Mouse (Mus musculus) limb, embryonic 12.5 days (tissue): ENCODE data around the gene Cyp2c65. TPM values are rescaled to one million over a fixed set of nuclear protein-coding genes. Genes with fewer than 3 reads are reported as not detected.
"Not testable (repeated sequence)": the region's sequence is repeated elsewhere in the genome, so short reads cannot be mapped to it uniquely, and the experiment has no call there.

Experiments used
- ATAC-seq: fragments of 200-750 bp; cut with Nextera tagmentation; 2 replicates; pipeline ENCODE4 v1.8.0; 2017; ENCODE audit warnings: low read depth, moderate TSS enrichment; ENCODE audit not compliant: insufficient number of reproducible peaks, insufficient read depth, low FRiP score, low TSS enrichment
- H3K27ac ChIP-seq: fragments of 300-500 bp; sonication (generic); 2 replicates; pipeline ENCODE4 v1.5.1; 2016; ENCODE audit warnings: mild to moderate bottlenecking, moderate library complexity
- H3K27me3 ChIP-seq: fragments of 300-500 bp; sonication (generic); 2 replicates; pipeline ENCODE4 v1.6.1; 2016; ENCODE audit warnings: mild to moderate bottlenecking, moderate library complexity
- H3K36me3 ChIP-seq: fragments of 300-500 bp; sonication (generic); 2 replicates; pipeline ENCODE4 v1.6.1; 2016; ENCODE audit warnings: mild to moderate bottlenecking, moderate library complexity
- H3K4me1 ChIP-seq: fragments of 300-500 bp; sonication (generic); replicated peaks from 2 replicates; pipeline ENCODE4 v1.6.1; 2016
- H3K4me2 ChIP-seq: fragments of 300-500 bp; sonication (generic); 2 replicates; pipeline ENCODE4 v1.6.1; 2016; ENCODE audit warnings: mild to moderate bottlenecking, moderate library complexity
- H3K4me3 ChIP-seq: fragments of 300-500 bp; sonication (generic); replicated peaks from 2 replicates; pipeline ENCODE4 v1.5.1; 2016; ENCODE audit warnings: mild to moderate bottlenecking
- H3K9ac ChIP-seq: fragments of 300-500 bp; sonication (generic); replicated peaks from 2 replicates; pipeline ENCODE4 v1.6.1; 2016; ENCODE audit warnings: mild to moderate bottlenecking, moderate library complexity
- H3K9me3 ChIP-seq: fragments of 300-500 bp; sonication (generic); 2 replicates; pipeline ENCODE4 v1.6.1; 2016; ENCODE audit warnings: mild to moderate bottlenecking, moderate library complexity
- WGBS: fragments of 180-500 bp; shearing (Covaris S2); methylation state at CpG from one replicate; pipeline ENCODE4 v1.1.7; 2016; 5-methylcytosine and 5-hydroxymethylcytosine counted together
- polyA plus RNA-seq: library from polyadenylated mRNA; unstranded; fragments of >200 nt; fragmentation: Nextera tagmentation; extraction: Ambion mirVana; gene quantifications from 2 replicates; pipeline ENCODE4 v1.2.1, GENCODE M21; 2016

The Cyp2c65 gene
- polyA plus RNA-seq: not detected in 2 replicates

DNA sequence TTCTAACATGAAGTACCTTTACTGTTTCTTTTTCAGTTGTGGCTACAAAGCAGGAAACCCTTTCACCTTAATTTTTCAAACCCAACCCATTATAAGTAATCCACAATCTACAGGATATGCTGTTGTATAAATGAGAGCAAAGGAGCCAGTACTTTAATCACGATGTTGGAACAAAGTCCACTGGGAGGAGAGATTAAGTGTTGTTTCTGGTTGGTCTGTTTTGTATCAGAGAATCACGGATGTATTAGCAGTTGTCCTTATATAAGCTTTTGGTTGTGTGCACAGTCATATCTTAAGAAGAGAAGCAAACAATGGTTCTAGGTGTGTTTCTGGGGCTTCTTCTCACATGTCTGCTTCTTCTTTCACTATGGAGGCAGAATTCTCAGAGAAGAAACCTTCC, at the start of gene Cyp2c65:
Gene Cyp2c65, plus strand, starts transcription at position 297 of the 400 bp plus-strand sequence.
- Histone ChIP-seq H3K36me3 (no peaks in the 10 kb centered on the region), H3K4me1 (no peaks in the 10 kb centered on the region), H3K9ac (no peak within 1 kb of the TSS), H3K9me3 (no peaks in the 10 kb centered on the region), H3K4me2 (no peak within 1 kb of the TSS), H3K27me3 (no peaks in the 10 kb centered on the region), H3K27ac (no peak within 1 kb of the TSS), H3K4me3 (no peak within 1 kb of the TSS)
- 72% methylated on average over 2 of the region's 2 CpGs for WGBS
- no peak for ATAC-seq

DNA sequence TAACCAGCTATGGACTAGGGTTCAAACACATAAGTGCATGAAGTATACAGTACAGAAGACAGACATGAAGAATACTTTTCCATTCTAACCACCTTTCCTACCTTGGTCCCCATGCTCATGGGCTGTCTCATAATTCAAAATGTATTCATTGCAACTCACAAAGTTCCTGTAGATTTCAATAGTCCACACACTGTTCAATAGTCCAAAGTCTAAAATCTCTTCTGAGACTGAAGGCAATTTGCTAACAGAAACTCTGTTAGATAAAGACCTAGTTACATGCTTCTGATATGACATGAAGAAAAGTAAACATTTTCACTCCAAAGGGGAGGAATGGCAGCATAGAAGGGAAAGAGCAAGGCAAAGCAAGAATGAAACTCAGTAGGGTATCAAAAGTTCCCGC, 2.9 kb upstream of the Cyp2c65 start:
- ATAC-seq: no peak
- WGBS: 92% methylated on average over 1 of the region's 1 CpGs

DNA sequence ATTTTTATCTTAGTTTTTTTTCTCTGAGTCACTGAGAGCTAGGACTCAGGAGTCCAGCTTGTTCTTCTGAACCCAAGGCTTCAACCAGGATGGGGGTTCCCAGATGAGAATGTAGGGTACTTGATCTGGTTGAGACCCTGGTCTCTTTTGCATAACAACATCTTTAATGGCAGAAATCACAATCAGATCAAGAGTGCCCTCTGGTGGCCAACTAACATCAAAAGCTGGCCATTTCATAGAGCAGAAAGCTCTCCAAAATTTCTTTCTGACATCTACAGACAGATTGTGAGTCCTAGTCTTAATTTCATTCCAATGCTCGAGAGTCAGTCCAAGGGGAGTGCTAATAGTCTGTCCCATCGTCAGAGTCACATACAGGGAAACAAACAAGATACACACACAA, 38.0 kb downstream of the Cyp2c65 start:
- not testable (repeated sequence) for H3K4me2 ChIP-seq, H3K36me3 ChIP-seq, H3K9ac ChIP-seq, H3K4me3 ChIP-seq, ATAC-seq, H3K27me3 ChIP-seq, H3K4me1 ChIP-seq, H3K27ac ChIP-seq
- 82% methylated on average over 2 of the region's 2 CpGs for WGBS
- H3K9me3 ChIP-seq: peaks cover 35% of the 10 kb centered on the region

More for the DNA sequence above, 2.9 kb upstream of the Cyp2c65 start:
- Histone ChIP-seq H3K36me3 (no peaks in the 10 kb centered on the region), H3K4me1 (no peaks in the 10 kb centered on the region), H3K27ac (no peak overlapping the region), H3K27me3 (no peaks in the 10 kb centered on the region), H3K9me3 (no peaks in the 10 kb centered on the region), H3K4me2 (no peak overlapping the region), H3K4me3 (no peak overlapping the region), H3K9ac (no peak overlapping the region)

DNA sequence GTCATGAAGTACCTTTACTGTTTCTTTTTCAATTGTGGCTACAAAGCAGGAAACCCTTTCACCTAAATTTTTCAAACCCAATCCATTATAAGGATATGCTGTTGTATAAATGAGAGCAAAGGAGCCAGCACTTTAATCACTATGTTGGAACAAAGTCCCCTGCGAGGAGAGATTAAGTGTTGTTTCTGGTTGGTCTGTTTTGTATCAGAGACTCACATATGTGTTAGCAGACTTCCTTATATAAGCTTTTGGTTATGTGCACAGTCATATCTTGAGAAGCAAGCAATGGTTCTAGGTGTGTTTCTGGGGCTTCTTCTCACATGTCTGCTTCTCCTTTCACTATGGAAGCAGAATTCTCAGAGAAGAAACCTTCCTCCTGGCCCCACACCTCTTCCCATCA, 52.8 kb downstream of the Cyp2c65 start, which contains the start of gene Cyp2c66:
Gene Cyp2c66, plus strand, starts transcription at position 255 of the 400 bp plus-strand sequence.
- H3K27ac ChIP-seq: no peak within 1 kb of the TSS
- WGBS: 84% methylated on average over 1 of the region's 1 CpGs
- H3K4me3 ChIP-seq: no peak within 1 kb of the TSS
- no peak for ATAC-seq
- H3K9ac ChIP-seq: no peak within 1 kb of the TSS
- H3K27me3 ChIP-seq: no peaks in the 10 kb centered on the region
- H3K4me2 ChIP-seq: no peak within 1 kb of the TSS
- no peaks in the 10 kb centered on the region for H3K36me3 ChIP-seq
- no peaks in the 10 kb centered on the region for H3K4me1 ChIP-seq
- no peaks in the 10 kb centered on the region for H3K9me3 ChIP-seq

Other genes starting within 250 kb of the Cyp2c65 start
- 10.0 and 11.1 TPM in 2 replicates for gene Noc3l, start 241.8 kb upstream of the Cyp2c65 start, polyA plus RNA-seq
- gene Tbc1d12, start 224.4 kb upstream of the Cyp2c65 start, polyA plus RNA-seq: 3.2 and 3.6 TPM in 2 replicates
- gene Hells, start 130.1 kb upstream of the Cyp2c65 start, polyA plus RNA-seq: 70.2 and 86.4 TPM in 2 replicates
- not detected in 2 replicates for gene Cyp2c55, start 54.0 kb upstream of the Cyp2c65 start, polyA plus RNA-seq
- not detected in 2 replicates for gene Cyp2c66, start 52.9 kb downstream of the Cyp2c65 start, polyA plus RNA-seq
- gene Cyp2c29, start 208.4 kb downstream of the Cyp2c65 start, polyA plus RNA-seq: not detected in 2 replicates